Mouse (Mus musculus): Measurements from ENCODE around the gene Pnpo.

Pnpo gene

GRCm38 (mm10) chr11:96908594-96908993 is 35.2 kb downstream of the Pnpo start:
- no peak for DNase-seq (ENCODE audit: low read depth, low spot score)

DNA sequence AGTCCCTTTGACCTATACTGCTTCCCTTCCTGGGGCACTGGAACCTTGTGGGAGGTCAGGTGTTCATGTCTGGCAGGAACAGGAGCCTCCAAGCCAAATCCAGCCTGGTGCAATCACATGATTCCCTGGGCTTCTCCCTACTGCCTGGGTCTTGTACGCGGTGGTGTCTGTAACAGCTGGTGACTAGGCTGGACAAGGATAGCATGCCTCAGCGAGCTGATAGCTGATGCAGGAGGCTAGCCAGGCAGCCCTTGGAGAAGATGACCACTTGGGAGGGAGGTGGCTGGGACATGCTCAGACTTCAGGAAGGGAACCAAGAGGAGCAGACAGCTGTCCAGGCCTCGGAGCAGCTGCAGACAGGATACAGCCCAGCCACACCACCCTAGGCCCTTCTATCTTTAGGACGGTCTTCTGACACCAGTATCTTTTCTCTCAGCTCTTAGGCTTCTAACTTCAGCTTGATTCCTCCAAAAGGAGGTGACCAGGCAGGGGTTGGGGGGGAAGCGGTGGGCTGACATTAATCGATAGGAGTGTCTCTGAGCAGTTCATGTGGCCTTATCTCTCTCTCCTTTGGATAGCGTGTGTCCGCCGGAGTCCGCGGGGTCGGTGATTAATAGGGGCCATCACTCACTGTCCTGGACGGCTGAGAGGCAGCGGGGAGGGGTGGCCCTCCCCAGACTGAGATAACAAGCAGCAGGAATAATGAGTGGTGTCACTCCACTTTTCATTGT is 37.2 kb downstream of the Pnpo start:
- peak; percentile 97 for DNase-seq (ENCODE audit: low read depth, low spot score)

GRCm38 (mm10) chr11:96902639-96903635 is 40.8 kb downstream of the Pnpo start:
- DNase-seq (ENCODE audit: low read depth, low spot score) = peak; percentile 42

GRCm38 (mm10) chr11:96901332-96901731 is 42.5 kb downstream of the Pnpo start:
- DNase-seq (ENCODE audit: low read depth, low spot score) = no peak

DNA sequence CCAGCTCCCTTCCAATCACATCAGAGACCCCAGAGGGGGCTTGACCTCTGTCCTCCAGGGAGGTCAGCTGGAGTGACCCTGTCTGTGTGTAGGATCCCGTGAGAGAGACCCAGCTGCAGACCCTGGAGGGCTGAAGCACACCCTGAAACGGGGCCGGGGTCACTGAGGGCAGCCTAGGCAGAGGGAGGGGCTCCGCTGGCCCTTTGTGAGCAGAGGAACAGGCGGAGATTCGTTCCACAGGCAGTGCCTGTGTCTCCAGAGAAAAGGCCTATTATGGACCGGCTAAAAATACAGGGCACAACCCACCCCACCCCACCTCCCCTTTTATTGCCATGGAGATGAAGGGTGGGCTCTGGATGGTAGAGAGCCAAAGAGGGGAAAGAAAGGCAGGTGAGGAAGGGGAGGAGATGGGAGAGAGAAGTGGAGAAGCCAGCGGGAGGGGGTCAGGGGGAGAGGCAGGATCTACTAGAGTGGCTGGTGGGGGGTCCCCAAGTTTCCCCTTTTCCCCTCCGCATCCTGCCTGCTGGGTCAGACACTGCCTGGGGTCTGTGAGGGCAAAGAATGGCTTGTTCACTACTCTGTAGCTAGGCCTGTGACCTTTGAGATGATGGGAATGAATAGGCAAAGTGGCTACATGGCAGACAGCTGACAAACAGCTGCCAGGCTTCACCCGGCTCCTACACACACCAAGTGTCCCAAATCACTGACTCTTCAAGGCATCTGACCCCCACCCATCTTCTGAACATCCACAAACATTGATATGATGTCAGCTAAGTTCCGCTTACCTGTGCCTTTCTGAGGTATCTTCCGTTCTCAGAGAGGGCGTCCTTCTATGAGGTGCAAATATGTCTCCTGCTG is 44.1 kb downstream of the Pnpo start:
- DNase-seq (ENCODE audit: low read depth, low spot score) = no peak

DNA sequence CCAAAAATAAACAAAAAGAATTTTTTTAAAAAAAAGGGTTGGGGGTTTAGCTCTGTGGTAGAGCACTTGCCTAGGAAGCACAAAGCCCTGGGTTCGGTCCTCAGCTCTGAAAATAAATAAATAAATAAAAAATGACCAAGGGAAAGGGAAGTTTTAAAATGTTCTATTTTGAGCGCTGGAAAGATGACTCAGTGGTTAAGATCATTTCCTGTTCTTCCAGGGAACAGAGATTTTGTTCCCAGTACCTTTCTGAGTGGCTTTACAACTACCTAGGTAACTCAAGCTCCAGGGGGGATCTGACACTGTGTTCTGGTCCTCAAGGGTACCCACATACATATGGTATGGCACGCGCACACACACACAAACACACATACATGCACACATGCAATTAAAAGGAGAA is 47.9 kb downstream of the Pnpo start:
- no peak for DNase-seq (ENCODE audit: low read depth, low spot score)

DNA sequence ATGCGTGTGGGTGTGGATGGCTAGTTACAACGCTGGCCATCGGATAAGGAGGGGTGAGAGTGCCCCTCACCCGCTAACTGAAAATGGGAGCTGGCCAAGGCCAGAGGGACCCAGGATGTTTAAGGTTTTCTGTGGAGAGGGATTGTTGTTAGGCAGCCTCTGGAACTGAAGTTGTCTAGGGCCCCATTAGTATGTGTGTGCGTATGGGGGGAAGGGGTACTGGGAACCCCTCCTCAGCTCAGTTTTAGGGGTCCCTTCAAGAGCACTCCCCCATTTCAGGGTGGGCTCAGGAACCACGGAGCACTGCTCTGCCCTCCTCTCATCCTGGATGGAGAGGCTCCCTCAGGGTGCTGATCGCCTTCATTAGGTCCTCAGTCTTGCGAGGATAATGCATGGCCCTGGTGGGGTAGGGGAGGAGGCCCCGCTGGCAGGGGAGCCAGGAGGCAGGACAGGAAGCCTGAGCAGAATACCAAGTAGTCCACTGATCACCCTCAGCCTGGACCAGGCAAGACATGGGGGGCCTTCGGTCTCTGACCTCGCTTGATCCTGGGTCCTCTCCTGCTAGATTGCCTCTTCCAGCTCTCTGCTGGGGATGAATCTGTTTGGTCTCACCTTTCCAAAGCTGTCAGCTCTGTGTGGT is 50.5 kb downstream of the Pnpo start:
- no peak for DNase-seq (ENCODE audit: low read depth, low spot score)

DNA sequence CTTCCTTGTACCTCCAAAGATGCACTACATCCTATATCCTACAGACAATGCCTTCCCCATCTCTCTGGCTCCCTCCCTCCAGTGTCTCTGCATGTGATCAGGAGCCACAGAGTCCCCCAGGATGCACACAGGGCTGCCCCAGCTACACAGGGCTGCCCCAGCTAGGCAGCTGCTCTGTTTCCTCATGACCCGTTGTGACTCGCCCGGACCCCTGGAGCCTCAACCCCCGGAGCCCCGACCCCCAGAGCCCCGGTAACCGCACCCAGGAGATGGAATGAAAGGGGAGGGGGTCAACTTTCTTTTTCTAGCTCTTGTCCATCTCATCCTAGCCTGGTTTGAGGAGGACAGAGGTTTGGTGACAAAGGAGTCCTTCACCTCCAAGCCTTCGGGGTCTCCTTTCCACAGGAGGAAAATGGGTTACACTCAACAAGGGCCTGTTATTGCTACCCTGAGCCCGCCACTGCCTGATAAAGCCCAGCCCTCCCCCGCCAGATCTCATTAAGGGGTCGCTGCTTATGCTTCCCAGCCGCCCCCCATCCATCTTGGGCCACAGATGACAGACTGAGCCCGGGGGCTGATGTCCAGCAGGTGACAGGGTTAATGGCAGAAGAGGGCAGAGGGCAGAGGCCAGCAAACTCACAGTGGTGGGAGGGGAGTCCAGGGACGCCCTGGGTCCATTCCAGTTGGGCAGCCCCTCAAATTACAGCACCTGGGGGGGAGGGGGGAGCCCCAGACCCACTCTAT is 51.8 kb downstream of the Pnpo start:
- DNase-seq (ENCODE audit: low read depth, low spot score) = no peak

Measured in skeletal muscle tissue, adult 2 months (tissue).